Mouse (Mus musculus) layer of hippocampus, postnatal 36 days (tissue): ENCODE measurements around the gene Vps18. TPM values are rescaled to one million over a fixed set of nuclear protein-coding genes. Genes with fewer than 3 reads are reported as not detected.
A peak's percentile ranks its signal among the peaks of the same experiment; 100 is the strongest.

ENCODE experiments used
- DNase-seq, 2 experiments: peaks; one replicate each; pipeline ENCODE4 v3.0.0; 2022
- total RNA-seq, 2 experiments: library from RNA; stranded (reverse); gene quantifications; 2 replicates each; pipeline ENCODE4 v1.2.3; 2021

Gene Vps18
- 10 to 100 TPM; 40.6 to 41.5 TPM for total RNA-seq

DNA sequence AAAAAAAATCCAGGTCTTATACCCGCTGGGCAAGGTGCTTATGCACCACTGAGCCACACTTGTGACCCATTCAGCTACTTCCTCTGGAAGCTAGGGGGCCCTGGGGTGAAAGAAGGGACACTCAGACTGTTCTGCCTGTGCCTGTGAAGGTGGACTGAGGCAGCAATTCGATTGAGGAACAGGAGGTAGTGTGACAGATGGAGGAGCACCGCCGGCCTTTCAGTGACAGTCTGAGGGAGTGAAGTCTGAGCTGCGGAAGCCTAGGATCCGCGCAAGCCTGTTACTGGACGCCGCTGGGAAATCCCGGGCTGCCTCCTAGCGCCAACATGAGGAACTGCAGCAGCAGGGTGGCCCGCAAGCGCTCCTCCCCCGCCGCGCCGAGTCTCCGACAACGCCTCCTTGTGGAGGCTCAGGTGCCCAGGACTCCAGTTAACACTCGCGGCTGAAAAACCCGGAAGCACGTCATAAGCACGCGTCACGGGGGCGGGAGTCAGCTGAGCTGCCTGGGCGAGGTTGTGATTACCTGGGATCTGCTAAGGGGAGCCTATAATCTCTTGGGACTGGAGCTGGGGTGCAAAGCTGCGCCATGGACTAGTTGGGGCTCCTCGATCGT is at the start of gene Vps18:
TSS of gene Vps18 (plus strand) at position 471 of the 613 bp plus-strand sequence.
- DNase-seq = peak; percentile 98 to 99

- DNase-seq = no peak
Measured at GRCm38 (mm10) chr2:119240075-119240818, 48.3 kb upstream of the Vps18 start.

- DNase-seq = no peak
Measured at GRCm38 (mm10) chr2:119240819-119241186, 47.7 kb upstream of the Vps18 start.

GRCm38 (mm10) chr2:119242548-119242947 is 46.0 kb upstream of the Vps18 start:
- no peak for DNase-seq

- no peak for DNase-seq
Measured at GRCm38 (mm10) chr2:119245246-119245645, 43.3 kb upstream of the Vps18 start.

DNA sequence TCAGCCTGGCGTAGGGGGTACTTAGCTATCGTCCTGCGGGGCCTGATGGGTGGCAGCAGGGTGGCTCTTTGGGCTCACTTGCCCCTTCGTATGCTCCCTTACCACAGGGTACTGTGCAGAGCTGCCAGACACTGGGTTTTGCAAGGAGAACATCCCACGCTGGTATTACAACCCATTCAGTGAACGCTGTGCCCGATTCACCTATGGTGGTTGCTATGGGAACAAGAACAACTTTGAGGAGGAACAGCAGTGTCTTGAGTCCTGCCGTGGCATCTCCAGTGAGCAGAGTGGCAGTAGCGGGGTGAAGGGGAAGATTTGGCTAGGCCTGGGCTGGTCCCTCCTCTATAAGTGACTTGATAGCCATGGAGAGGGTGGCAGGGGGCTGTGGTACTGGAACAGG is 40.6 kb upstream of the Vps18 start:
- no peak for DNase-seq

DNA sequence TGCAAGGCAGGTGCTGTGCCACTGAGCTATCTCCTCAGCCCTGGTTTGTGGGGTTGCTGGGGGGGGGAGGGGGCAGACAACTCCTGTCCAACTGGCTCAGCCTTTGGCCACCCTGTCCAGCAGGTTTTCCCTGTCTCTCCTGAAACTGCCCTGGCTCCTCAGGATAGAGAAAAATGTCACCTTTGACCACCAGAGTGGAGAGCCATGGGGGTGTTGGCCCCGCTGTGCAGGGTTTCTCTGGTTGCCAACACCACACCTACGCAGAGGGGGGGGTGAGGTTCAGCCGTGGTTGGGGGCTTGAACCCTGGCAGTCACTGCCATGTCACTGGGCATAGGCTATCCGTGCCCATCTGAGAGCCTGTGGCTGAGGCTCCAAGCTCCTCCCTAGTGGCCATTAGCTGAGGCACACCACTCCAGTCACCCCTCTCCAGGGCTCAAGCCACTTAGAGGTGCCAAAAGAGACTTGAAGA is 38.9 kb upstream of the Vps18 start:
- no peak for DNase-seq

- DNase-seq = no peak
Measured at GRCm38 (mm10) chr2:119250377-119250776, 38.2 kb upstream of the Vps18 start.

DNA sequence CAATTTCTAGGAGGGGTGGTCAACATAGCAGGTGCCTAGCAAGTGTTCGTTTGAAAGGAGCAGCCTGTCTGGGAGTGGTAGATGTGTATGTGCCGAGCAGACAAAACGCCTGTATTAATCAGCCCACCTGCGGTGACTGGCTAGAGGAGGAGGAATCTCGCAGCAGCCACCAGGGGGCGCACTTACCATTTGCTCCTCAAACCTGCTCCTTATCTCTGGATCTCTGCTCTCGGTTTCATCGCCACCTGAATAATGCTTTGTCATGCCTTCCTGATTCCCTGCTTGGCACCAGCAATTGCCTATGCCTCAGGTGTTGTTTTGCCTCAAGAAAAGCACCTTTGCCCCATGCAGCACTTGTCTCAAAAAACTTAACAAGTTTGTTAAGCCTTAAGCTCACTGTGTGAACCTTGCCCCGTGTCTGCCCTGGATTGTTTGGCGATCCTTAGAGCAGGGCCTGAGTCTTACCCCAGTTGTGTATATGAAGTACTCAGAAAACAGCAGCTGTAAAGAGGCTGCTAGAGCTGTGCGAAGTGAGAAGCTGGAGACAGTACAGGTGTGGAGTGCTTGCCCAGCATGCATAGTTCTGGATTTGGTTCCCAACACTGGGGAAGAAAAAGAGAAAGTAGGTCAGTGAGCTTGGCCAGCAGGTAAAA is 37.6 kb upstream of the Vps18 start:
- DNase-seq = peak; percentile 72

- DNase-seq = no peak
Measured at GRCm38 (mm10) chr2:119254976-119255375, 33.6 kb upstream of the Vps18 start.

- no peak for DNase-seq
Measured at GRCm38 (mm10) chr2:119260518-119260917, 28.0 kb upstream of the Vps18 start.

GRCm38 (mm10) chr2:119261326-119261725 is 27.2 kb upstream of the Vps18 start:
- no peak for DNase-seq

GRCm38 (mm10) chr2:119262978-119263377 is 25.6 kb upstream of the Vps18 start:
- DNase-seq = no peak

- no peak for DNase-seq
Measured at GRCm38 (mm10) chr2:119263813-119264212, 24.7 kb upstream of the Vps18 start.

DNA sequence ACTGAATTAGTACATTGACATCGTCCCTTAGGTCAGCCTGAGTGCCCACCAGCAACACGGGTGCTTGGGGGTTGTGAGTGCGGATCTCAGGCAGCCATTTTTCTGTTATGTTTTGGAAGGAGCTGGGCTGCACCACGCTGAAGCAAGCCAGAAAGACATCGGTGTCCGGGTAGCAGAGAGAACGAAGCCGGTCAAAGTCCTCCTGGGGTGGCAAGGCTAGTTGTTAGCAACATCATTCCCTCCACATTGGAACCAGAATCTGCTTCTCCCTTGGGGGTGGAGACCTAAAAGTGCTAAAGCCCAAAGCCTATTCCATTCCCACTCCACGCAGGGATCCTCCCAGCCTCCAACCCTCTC is 18.3 kb upstream of the Vps18 start:
- no peak for DNase-seq

GRCm38 (mm10) chr2:119270643-119271331 is 17.8 kb upstream of the Vps18 start, which contains the start of gene Rhov:
Gene Rhov, minus strand, starts transcription at chr2:119271272.
- DNase-seq = peak; percentile 25 to 46

DNA sequence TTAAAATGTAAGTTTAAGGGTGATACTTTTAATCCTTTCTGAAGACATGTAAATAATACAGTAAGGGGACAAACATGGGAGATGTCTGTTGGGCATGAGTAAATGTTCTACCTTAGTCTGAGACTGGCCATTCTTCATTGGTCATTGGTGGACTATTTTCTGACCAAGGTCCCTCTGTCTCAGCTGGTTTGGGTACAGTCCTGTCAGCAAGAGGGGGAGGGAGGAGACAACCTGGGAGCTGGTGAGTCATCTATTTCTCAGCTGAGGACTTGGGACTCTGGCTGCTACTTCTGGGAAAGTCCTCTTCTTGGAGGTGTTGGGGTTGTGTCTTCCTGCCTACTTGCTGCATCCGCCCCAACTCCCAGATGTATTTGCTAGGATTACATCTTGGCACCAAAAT is 14.4 kb upstream of the Vps18 start:
- no peak for DNase-seq

GRCm38 (mm10) chr2:119276926-119277325 is 11.6 kb upstream of the Vps18 start:
- no peak for DNase-seq

DNA sequence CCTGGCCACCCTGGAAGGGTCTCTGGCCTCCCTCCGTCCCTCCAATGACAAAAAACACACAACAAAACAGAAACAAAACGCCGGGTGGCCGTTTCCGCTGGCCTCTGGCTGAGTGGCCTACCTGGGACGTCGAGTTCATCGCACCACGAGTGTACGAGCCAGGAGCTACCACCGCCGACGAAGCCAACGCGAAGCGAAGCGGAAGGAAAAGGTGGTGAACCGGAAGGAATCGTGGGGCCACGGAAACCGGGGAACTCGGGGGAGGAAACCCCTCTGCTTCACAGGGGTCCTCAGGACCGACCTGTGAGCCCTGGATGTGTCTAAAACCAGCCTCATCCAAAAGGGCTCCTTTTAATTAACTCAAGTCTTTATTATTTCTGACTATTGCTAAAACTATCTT is 10.7 kb upstream of the Vps18 start:
- no peak for DNase-seq

DNA sequence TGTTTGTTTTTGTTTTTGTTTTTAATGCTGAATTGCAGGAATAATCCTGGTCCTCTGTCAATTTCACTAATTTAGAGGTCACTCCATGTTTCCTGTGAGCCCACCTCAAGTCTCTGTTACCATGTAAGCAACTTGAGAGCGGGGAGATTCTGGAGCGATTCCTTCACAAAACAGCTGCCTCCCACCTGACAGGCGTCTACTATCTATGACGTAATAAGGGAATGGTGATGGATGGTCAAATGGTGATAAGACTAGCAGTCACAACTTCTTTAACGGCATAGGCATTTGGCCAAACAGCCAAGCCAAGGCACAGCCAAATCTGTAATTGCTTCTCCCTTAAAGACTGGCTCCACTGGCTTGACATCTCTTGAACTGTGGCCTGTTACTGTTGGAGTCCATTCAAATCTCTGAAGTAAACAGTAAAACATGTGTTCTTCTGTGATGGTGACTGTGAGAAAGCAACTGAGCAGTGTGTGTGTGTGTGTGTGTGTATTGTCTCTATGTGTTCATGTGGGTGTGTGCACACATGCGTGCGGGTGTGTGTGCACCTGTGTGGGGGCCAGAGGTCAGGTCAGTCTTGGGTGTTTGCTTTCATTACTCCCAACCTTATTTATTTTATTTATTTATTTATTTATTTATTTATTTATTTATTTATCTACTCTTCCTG is 6.5 kb upstream of the Vps18 start:
- DNase-seq = no peak

DNA sequence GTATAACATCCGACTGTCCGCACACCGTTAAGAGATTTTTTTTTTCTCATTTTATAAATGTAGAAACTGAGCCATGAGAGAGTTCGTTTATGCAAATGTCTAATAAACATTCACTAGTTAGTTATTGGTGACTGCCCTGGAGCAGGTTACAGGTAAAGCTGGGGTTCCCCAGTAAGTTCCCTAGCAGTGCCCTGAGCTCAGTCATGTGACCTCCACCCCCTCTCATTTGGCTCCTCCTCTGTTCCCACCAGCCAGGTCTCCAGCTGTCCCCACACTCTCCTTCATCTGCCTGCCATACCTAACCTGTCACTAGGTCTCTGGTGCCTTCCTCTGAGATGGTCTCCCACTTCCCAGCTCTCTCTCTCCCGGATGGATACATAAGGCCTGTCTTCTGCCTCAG is 1.2 kb upstream of the Vps18 start:
- DNase-seq = no peak

- DNase-seq = no peak
Measured at GRCm38 (mm10) chr2:119289014-119289416, 475 bp downstream of the Vps18 start.

GRCm38 (mm10) chr2:119292281-119292680 is 3.7 kb downstream of the Vps18 start:
- no peak for DNase-seq
